Mouse (Mus musculus) left cerebral cortex, adult 11 months (tissue): ENCODE data around the gene Pkp1.

ENCODE experiments used
- DNase-seq: peaks from one replicate; pipeline ENCODE4 v3.0.0; 2022; ENCODE audit warnings: low spot score

Gene Pkp1

DNA sequence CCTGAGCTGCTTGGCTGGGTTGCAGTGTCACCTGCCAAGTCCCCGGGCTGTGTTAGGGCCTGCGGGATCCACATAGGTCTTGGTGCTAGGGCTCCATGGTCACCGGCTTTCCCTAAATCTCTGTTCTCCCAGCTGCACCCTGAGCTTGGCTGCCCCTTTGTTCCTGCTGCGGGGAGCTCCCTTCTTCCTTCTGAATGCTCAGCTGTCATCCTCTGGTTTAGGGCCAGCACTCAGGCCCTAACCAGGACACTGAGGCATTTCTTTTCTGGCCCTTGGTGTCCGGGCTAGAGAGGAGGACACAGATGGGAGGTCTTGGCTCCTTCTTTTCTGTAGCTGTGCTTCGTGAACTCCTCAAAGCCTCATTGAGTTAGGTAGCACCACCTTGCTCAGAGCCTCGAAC, 97.2 kb downstream of the Pkp1 start:
- no peak for DNase-seq
